Mouse (Mus musculus) MEL (cell line): ENCODE measurements around the gene Plrg1.

Experiments used
- CTCF ChIP-seq, 3 experiments: IDR thresholded peaks in 2 of 3; conservative IDR thresholded peaks in 1 of 3; 2 replicates each; pipeline ENCODE4 v1.5.1; 2011 to 2012; ENCODE audit warnings: low read length in 3 of 3, low read depth in 2 of 3, mild to moderate bottlenecking in 2 of 3, improper control_type of control experiment in 1 of 3, inconsistent platforms in 1 of 3, mixed read lengths in 1 of 3, moderate library complexity in 1 of 3; ENCODE audit not compliant: control insufficient read depth in 1 of 3, insufficient read depth in 1 of 3, poor library complexity in 1 of 3, severe bottlenecking in 1 of 3
- MAFK ChIP-seq: IDR thresholded peaks from 2 replicates; pipeline ENCODE4 v1.6.1; 2011; ENCODE audit warnings: low read depth, mild to moderate bottlenecking, low read length, improper control_type of control experiment, borderline replicate concordance
- USF1 ChIP-seq: IDR thresholded peaks from 2 replicates; pipeline ENCODE4 v1.6.1; 2014; ENCODE audit warnings: low read depth, mild to moderate bottlenecking, inconsistent platforms, low read length, improper control_type of control experiment, moderate library complexity
- ZKSCAN1 ChIP-seq: IDR thresholded peaks from 2 replicates; pipeline ENCODE4 v1.6.1; 2012; ENCODE audit warnings: low read depth, mild to moderate bottlenecking, inconsistent platforms, low read length, improper control_type of control experiment, moderate library complexity

- no peak for TF ChIP-seq CTCF (IDR thresholded peaks at IDR 0.05 in 2 of 3, conservative IDR thresholded peaks at IDR 0.05 in 1 of 3; ENCODE audit: control insufficient read depth in 1 of 3, insufficient read depth in 1 of 3, low read depth in 2 of 3, low read length in 3 of 3, poor library complexity in 1 of 3, severe bottlenecking in 1 of 3)
- TF ChIP-seq ZKSCAN1 = no peak
- TF ChIP-seq USF1 = no peak
- TF ChIP-seq MAFK = no peak
Measured at GRCm38 (mm10) chr3:83049680-83050079, 5.6 kb upstream of the Plrg1 start, which contains the start of gene Fgb.
